Comparison of ENCODE assay signal across 8 mouse cellular contexts in the genomic region with DNA sequence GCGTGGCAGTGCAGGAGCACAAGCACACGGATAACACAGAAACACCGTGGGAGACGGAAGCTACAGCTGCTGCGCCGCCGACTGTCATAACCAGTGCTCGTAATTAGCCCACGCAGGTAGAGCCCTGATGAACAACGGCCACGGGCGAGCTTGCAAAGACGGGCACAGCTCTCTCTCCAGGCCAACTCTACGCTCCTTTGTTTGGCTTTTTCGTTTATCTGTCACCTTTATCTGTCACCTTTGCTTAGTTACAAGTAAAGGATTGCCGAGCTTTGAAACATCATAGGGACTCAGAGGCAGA.
DNase-seq lines count a peak whose midpoint lies in the region; ATAC-seq and TF ChIP-seq lines count a peak whose summit lies in the region.

No protein-coding gene starts in this region.

- 42% methylated on average over 16 of the region's 16 CpGs for WGBS in heart, embryonic 13.5 days
- 52% methylated on average over 16 of the region's 16 CpGs for WGBS in hindbrain, embryonic 15.5 days
- WGBS in midbrain, embryonic 14.5 days, result 57% methylated on average over 16 of the region's 16 CpGs

- no peak overlapping the region for H3K27ac ChIP-seq in heart, embryonic 13.5 days (replicated peaks)
- peak overlapping the region; percentile 77 for H3K27ac ChIP-seq in hindbrain, embryonic 15.5 days (replicated peaks)
- H3K27ac ChIP-seq in midbrain, embryonic 14.5 days (replicated peaks; ENCODE audit: low read depth, low read length), result peak overlapping the region; percentile 77

- H3K27me3 ChIP-seq in heart, embryonic 13.5 days (replicated peaks), result no peaks in the 10 kb centered on the region
- H3K27me3 ChIP-seq in hindbrain, embryonic 15.5 days, result no peaks in the 10 kb centered on the region
- no peaks in the 10 kb centered on the region for H3K27me3 ChIP-seq in midbrain, embryonic 14.5 days (ENCODE audit: control insufficient read depth, insufficient read depth, low read length)

- H3K9ac ChIP-seq in heart, embryonic 13.5 days, result peak overlapping the region; percentile 73
- H3K9ac ChIP-seq in hindbrain, embryonic 15.5 days, result peak overlapping the region; percentile 48
- H3K9ac ChIP-seq in midbrain, embryonic 14.5 days (replicated peaks; ENCODE audit: low read length), result peak overlapping the region; percentile 64; the same call in 1 of the 2 replicates

- TF ChIP-seq CTCF in brain, embryonic 14.5 days (IDR thresholded peaks at IDR 0.05; ENCODE audit: borderline replicate concordance, extremely low read depth, insufficient read depth, insufficient read length), result no peak

- H3K36me3 ChIP-seq in heart, embryonic 13.5 days, result no peaks in the 10 kb centered on the region
- H3K36me3 ChIP-seq in hindbrain, embryonic 15.5 days, result no peaks in the 10 kb centered on the region
- H3K36me3 ChIP-seq in midbrain, embryonic 14.5 days (ENCODE audit: control insufficient read depth, insufficient read depth, low read length), result no peaks in the 10 kb centered on the region

- no peaks in the 10 kb centered on the region for H3K9me3 ChIP-seq in heart, embryonic 13.5 days
- no peaks in the 10 kb centered on the region for H3K9me3 ChIP-seq in hindbrain, embryonic 15.5 days
- H3K9me3 ChIP-seq in midbrain, embryonic 14.5 days (ENCODE audit: control insufficient read depth, low read length), result no peaks in the 10 kb centered on the region

- H3K4me1 ChIP-seq in heart, embryonic 13.5 days, result peaks cover 9% of the 10 kb centered on the region; the same call in 1 of the 2 replicates
- no peaks in the 10 kb centered on the region for H3K4me1 ChIP-seq in hindbrain, embryonic 15.5 days (replicated peaks)
- peaks cover 11% of the 10 kb centered on the region; the same call in 1 of the 2 replicates for H3K4me1 ChIP-seq in midbrain, embryonic 14.5 days (ENCODE audit: control insufficient read depth, insufficient read depth, low read length)

- no peak for TF ChIP-seq POLR2A in brain, embryonic 14.5 days (IDR thresholded peaks at IDR 0.05; ENCODE audit: borderline replicate concordance, extremely low read depth, insufficient read depth, insufficient read length, poor library complexity, severe bottlenecking)

- ATAC-seq in heart, embryonic 13.5 days (ENCODE audit: extremely low read depth, insufficient number of reproducible peaks, low FRiP score, low TSS enrichment), result no peak
- peak; percentile 42; the same call in 1 of the 2 replicates for ATAC-seq in hindbrain, embryonic 15.5 days (ENCODE audit: low FRiP score, low read depth)
- ATAC-seq in midbrain, embryonic 14.5 days (ENCODE audit: low FRiP score, low TSS enrichment), result no peak

- intact Hi-C loops in heart, postnatal 36 days (cut with DNase I), result loop anchor here (5.0 kb wide), 1 partner anchor 412 kb away; no protein-coding TSS in a partner anchor

- DNase-seq in heart, postnatal 36 days, result no peak
- peak; percentile 53 for DNase-seq in brain, embryonic 14.5 days (ENCODE audit: low read depth)
- DNase-seq in midbrain, embryonic 14.5 days, result peak; percentile 61
- DNase-seq in cerebellum, adult 11-12 months, result no peak
- no peak for DNase-seq in thymus, postnatal 36 days
- DNase-seq in layer of hippocampus, postnatal 14 days (ENCODE audit: low spot score in 2 of 2), result no peak

- H3K4me2 ChIP-seq in heart, embryonic 13.5 days, result peak overlapping the region; percentile 66
- H3K4me2 ChIP-seq in hindbrain, embryonic 15.5 days, result peak overlapping the region; percentile 57
- H3K4me2 ChIP-seq in midbrain, embryonic 14.5 days (ENCODE audit: low read length), result peak overlapping the region; percentile 61

- peak overlapping the region; percentile 45 for H3K4me3 ChIP-seq in heart, embryonic 13.5 days
- peak overlapping the region; percentile 35 for H3K4me3 ChIP-seq in hindbrain, embryonic 15.5 days
- peak overlapping the region; percentile 33 for H3K4me3 ChIP-seq in midbrain, embryonic 14.5 days (replicated peaks; ENCODE audit: low read depth, low read length)

Comparison
In these comparisons a context has a peak if more than half of its experiments do, and no peak if none do; other contexts are left out.
1. DNase-seq: peak in brain, embryonic 14.5 days (single experiment) and midbrain, embryonic 14.5 days (single experiment); none in heart, postnatal 36 days (0 of 2), cerebellum, adult 11-12 months (single experiment), thymus, postnatal 36 days (0 of 2) and layer of hippocampus, postnatal 14 days (0 of 2).
2. Peak in every context shown above with its lines, with median percentiles within 50 percentile points of each other: H3K4me2 ChIP-seq, H3K4me3 ChIP-seq and H3K9ac ChIP-seq.